Mouse (Mus musculus): ENCODE results near the gene Rbl1.
"Not testable (repeated sequence)": the region's sequence is repeated elsewhere in the genome, so short reads cannot be mapped to it uniquely, and the experiment has no call there.

DNA sequence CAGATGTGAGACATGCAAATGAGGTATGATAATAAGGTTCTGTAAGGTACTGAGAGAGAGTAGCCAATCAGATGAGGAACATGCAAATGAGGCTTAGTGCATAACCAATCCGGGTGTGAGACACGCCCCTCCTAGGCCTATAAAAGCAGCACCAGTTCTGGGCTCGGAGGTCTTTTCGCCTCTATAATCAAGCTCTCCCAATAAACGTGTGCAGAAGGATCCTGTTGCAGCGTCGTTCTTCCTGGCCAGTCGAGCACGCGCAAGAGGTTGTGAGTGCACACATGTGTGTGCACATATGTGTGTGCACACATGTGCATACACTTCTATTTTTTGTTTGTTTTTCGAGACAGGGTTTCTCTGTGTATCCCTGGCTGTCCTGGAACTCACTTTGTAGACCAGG lies 5.9 kb downstream of the Rbl1 start:
- not testable (repeated sequence) for TF ChIP-seq CTCF (IDR thresholded peaks at IDR 0.05); POLR2A (IDR thresholded peaks at IDR 0.05; ENCODE audit: insufficient read depth, low read depth, low read length)
